Comparison of ENCODE assay signal across 11 mouse cellular contexts in genomic region chrX:69364198-69364597, GRCm38 (mm10). TPM values are rescaled to one million over a fixed set of nuclear protein-coding genes. Genes with fewer than 3 reads are reported as not detected.
A peak's percentile ranks its signal among the peaks of the same experiment; 100 is the strongest.
DNase-seq lines count a peak whose midpoint lies in the region; ATAC-seq lines count a peak whose summit lies in the region.
"Had no signal": no experiment of that assay in that cellular context is flagged by ENCODE, and none has a peak within 500 bp of the region (broad histone marks: within the 10 kb centered on the region; RNA-seq: fewer than 3 reads in every experiment).

No protein-coding gene starts in this region.

- H3K9me3 ChIP-seq in forebrain, embryonic 10.5 days: no peaks in the 10 kb centered on the region
- no peaks in the 10 kb centered on the region for H3K9me3 ChIP-seq in forebrain, embryonic 15.5 days
- H3K9me3 ChIP-seq: embryonic facial prominence, embryonic 12.5 days; liver, embryonic 15.5 days had no signal

- WGBS in forebrain, embryonic 10.5 days: 12% methylated on average over 2 of the region's 2 CpGs
- WGBS in forebrain, embryonic 15.5 days: 4% methylated on average over 2 of the region's 2 CpGs

- no peaks in the 10 kb centered on the region for H3K36me3 ChIP-seq in forebrain, embryonic 10.5 days (replicated peaks)
- no peaks in the 10 kb centered on the region for H3K36me3 ChIP-seq in forebrain, embryonic 15.5 days
- H3K36me3 ChIP-seq: embryonic facial prominence, embryonic 12.5 days; liver, embryonic 15.5 days had no signal

- peaks cover 21% of the 10 kb centered on the region for H3K4me1 ChIP-seq in forebrain, embryonic 10.5 days
- H3K4me1 ChIP-seq in forebrain, embryonic 15.5 days: peaks cover 10% of the 10 kb centered on the region; the same call in 1 of the 2 replicates
- H3K4me1 ChIP-seq: liver, embryonic 15.5 days had no signal

- no peak overlapping the region for H3K4me3 ChIP-seq in forebrain, embryonic 10.5 days
- no peak overlapping the region for H3K4me3 ChIP-seq in forebrain, embryonic 15.5 days
- H3K4me3 ChIP-seq: embryonic facial prominence, embryonic 12.5 days; liver, embryonic 15.5 days had no signal

- peaks cover 28% of the 10 kb centered on the region for H3K27me3 ChIP-seq in forebrain, embryonic 10.5 days (ENCODE audit: poor library complexity, severe bottlenecking)
- no peaks in the 10 kb centered on the region for H3K27me3 ChIP-seq in forebrain, embryonic 15.5 days

- DNase-seq in forebrain, embryonic 10.5 days (ENCODE audit: extremely low spot score, low spot score): peak; percentile 16
- DNase-seq in lung, postnatal 14 days: peak; percentile 0
- DNase-seq in lung, adult 18-20 months: no peak
- peak; percentile 0 for DNase-seq in kidney, postnatal 14 days
- DNase-seq in retina, postnatal 1 day: peak; percentile 25
- DNase-seq in urinary bladder, postnatal 36 days (ENCODE audit: low spot score in 2 of 2): no peak
- DNase-seq in adrenal gland, adult 2 months: no peak
- DNase-seq: gastrocnemius, postnatal 36 days had no signal

- no peak overlapping the region for H3K4me2 ChIP-seq in forebrain, embryonic 15.5 days (replicated peaks)
- H3K4me2 ChIP-seq: embryonic facial prominence, embryonic 12.5 days; liver, embryonic 15.5 days had no signal

- 0 out of 2 replicates have a peak overlapping the region, but pooled peaks have one; percentile 40 for H3K27ac ChIP-seq in forebrain, embryonic 10.5 days
- no peak overlapping the region for H3K27ac ChIP-seq in forebrain, embryonic 15.5 days (replicated peaks)
- H3K27ac ChIP-seq: embryonic facial prominence, embryonic 12.5 days; liver, embryonic 15.5 days had no signal

- H3K9ac ChIP-seq in forebrain, embryonic 15.5 days (replicated peaks): no peak overlapping the region
- H3K9ac ChIP-seq: embryonic facial prominence, embryonic 12.5 days; liver, embryonic 15.5 days had no signal

- ATAC-seq in forebrain, embryonic 15.5 days (replicated peaks): no peak

RNA-seq across cellular contexts. Expression of gene Aff2, which starts 4.1 kb away (rescaled TPM):
- 4.9 and 6.2 TPM in 2 replicates for polyA plus RNA-seq in forebrain, embryonic 10.5 days (2016; fragmentation: Nextera tagmentation; extraction: Ambion mirVana)
- polyA plus RNA-seq in forebrain, embryonic 15.5 days (2015; fragmentation: Nextera tagmentation; extraction: Ambion mirVana): 16.1 and 18.6 TPM in 2 replicates
- 1 to 10 TPM; 1.4 to 3.0 TPM for total RNA-seq in adrenal gland, adult 2 months (2021)
- polyA plus RNA-seq in adrenal gland, adult 2 months (2012; rRNA removed): 2.5 and 2.9 TPM in 2 replicates

Comparison
In these comparisons a context has a peak if more than half of its experiments do, and no peak if none do; other contexts are left out.
1. DNase-seq: peak in forebrain, embryonic 10.5 days (single experiment), lung, postnatal 14 days (single experiment), kidney, postnatal 14 days (single experiment) and retina, postnatal 1 day (single experiment); none in lung, adult 18-20 months (0 of 2), urinary bladder, postnatal 36 days (0 of 2) and adrenal gland, adult 2 months (single experiment).